Mouse (Mus musculus) mouse embryonic stem cell (cell line): ENCODE results near the gene Krt80.

Experiments used
- in situ Hi-C, 2 experiments: fragments of 300-500 bp; cut with MboI; formaldehyde crosslinking; loops; 1 replicate in 1 of 2; 3 replicates in 1 of 2; pipeline ENCODE4 v1.14.3; 2019 to 2020; ENCODE audit warnings: low sequenced_read_pairs in 2 of 2, low pct_unique_long_range_greater_than_20kb in 1 of 2, mixed read lengths in 1 of 2; ENCODE audit not compliant: unreplicated experiment in 1 of 2

Krt80 gene

DNA sequence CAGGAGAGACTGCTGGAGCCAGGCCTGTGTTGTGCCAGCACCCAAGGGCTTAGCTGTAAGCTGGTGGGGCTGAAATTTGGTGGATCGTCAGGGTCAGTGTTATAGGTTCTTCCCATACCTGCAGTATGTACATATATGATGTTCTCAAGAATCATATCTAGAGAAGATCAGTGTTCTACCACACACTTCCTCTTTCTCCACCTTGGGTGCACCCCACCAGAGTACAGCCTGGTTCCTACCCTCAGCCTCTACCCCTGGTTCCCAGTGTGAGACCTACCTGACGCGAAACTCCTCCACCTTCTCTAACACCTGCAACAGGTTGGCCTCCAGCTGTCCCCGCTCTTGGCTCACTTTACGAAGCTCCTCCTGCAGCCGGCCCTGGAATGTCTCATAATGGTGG, 6.0 kb downstream of the Krt80 start:
- in situ Hi-C loops, result no loop called here

DNA sequence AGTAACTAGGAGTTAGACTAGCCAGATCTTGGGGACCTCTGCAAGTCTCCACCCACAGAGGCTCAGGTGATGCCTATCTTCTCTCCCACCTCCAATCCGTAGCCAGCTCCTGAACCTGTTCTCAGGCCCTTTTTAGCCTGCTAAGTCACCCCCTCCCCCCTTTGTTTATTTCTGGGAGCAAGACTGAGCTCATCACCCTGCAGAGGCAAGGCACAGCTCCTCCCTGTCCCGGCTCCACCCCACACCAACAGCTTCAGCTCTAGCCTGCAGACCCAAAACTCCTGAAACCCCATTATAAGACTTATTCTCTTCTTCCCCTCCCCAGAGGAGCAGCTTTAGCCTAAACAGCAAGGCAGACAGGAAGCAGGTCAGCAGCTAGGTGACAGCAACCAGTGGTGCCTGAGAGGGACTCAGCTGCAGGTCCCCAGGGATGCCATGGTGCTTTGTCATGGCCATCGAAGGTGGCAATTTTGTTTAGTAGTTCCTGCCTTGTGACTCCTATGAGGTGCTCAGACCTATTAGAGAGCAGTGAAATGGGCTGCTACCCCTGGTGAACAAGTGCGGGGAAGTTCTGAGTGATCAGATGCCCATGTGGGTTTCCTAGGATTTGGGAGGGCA, 7.5 kb downstream of the Krt80 start:
- in situ Hi-C loops, result no loop called here

DNA sequence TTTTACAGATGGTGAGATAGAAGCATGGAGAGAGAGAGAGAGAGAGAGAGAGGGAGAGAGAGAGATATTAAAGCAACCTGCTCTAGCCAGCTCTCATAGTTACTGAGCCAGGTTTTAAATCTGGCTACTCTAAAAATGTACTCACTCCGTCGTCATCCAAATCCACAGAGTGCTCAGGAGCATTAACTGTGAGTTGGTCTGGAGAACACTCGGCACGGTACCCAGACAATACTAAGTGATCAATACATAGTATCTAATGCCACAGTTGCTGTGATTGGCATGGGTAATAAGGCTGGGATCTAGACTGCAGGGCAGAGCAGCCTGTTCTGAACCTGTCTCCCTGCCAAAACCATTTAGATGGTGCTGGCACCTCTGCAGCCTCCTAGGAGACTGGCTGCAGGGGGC, 14.6 kb downstream of the Krt80 start:
- in situ Hi-C loops, result no loop called here

DNA sequence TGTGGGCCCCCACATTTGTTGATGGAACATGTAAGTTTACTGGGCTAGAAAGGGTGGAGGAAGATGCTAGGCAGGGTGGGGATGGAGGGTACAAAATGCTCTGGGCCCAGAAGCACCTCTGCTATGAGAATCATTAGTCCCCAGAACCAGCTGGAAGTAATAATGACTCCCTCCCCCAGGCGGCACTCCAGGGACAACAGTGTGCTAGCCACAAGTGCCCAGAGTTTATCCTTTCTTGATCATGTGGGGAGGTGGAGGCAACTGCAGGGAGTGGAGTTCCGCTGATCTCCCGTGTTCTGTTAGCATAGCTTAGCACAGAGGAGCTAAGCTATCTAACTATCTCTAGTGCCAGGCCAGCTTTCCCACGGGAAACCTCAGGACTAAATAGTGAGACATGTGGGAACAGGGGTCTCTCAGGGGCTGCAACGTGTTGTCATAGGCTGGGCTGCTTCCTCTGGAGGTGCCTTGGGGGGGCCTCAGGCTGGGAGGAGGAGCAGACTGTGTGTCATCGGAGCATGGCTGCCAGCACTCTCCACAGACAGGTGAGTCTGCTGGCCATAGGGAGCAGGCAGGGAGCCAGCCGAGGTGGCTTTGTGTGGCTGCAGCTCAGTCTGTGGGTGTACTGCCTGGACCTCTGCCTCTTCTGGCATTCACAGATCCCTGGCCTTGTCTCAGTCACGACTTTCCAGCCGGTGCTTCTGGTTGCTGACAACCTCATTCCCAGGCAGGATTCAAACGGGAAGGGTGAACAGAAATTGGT, 17.1 kb downstream of the Krt80 start:
- in situ Hi-C loops, result no loop called here

DNA sequence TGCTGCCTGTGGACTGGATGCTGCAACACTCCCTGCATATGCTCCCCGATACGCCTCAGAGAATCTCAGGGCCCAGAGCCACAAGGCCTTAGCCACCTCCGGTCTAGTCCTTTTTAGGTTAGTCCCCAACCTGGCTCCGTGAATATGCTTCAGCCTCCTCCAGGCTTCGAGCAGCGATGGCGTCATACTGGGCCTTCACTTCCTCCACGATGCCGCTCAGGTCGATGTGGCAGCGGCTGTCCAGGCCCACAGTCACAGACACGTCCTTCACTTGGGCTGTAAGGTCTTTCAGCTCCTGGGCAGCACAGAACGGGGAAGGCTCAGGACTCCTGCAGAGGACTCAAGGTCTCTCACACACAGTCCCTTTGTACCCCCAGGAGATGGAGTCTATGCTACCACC, 17.9 kb downstream of the Krt80 start:
- in situ Hi-C loops, result no loop called here

DNA sequence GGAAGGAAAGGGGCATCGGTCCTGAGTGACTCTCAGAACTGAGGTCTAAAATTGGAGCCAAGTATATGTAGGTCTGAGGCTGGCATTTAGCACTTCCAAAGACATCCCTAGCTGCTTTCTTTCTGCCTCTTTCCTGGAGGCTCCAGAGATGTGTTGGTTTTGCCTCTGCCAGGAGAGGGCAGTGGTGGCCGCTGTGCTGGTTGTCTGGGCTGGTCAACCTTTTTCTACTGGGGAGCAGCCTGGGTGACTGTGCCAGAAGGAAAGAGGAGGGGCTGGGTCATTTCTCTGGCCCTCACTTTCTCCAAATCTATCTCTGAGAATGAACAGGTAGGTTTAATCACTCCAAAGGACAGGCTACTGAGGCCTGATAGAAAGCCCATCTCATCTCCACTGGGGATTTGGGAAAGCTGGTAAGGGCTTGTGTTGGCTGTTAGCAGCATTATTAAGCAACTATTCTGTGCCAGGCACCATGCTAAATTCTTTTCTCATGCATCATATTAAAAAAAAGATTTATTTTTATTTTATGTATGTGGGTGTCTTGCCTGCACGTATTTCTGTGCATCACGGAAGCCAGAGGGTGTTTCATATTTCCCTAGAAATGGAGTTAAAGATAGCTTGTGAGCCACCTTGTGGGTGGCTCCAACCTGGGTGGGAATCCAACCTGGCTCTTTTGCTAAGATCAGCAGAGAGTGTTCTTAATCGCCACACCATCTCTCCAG, 28.0 kb downstream of the Krt80 start:
- in situ Hi-C loops, result loop anchor here in 1 of 2 experiments (25.0 kb wide), 1 partner anchor 720 kb away; the partner anchor contains the start of gene Eif4b

DNA sequence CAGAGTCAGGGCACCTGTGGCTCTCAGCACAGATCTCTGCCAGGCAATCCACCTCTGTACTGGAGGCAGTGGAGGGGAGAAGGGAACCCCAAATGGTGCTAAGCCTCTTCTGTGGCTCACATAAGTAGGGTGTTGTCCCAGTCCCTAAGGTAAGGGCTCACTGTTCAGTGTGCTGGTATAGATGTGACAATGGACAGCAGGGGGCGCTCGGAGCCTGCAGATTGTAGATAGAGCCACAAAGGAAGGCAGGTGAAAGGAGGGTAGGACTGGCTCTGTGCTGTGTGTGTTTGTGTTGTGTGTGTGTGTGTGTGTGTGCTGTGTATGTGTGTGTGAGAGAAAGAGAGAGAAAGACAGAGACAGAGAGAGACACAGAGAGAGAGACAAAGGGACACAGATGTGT, 30.4 kb downstream of the Krt80 start:
- in situ Hi-C loops, result loop anchor here (5.0 to 25.0 kb wide), 5 partner anchors 425 to 725 kb away; partner anchors contain the start of gene Eif4b (in 1 of the 2)

DNA sequence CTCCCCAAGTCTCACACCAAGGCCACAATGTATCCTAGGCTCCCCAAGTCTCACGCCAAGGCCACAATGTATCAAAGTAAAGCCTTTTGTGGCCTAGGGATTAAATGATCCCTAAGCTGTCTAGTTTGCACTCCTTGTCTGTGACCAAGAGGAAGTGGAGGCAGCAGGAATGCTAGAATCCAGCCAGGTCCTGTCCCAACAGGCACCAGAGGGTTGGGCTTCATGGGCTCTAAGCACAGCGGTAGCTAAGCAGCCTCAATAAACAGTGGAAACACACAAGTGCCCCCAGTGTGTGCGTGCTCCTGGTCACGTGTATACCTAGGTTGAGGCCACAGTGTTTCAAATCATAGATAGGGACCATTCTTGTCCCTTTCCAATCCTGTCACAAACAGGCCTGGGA, 31.6 kb downstream of the Krt80 start:
- in situ Hi-C loops, result loop anchor here (5.0 to 25.0 kb wide), 5 partner anchors 426 to 726 kb away; partner anchors contain the start of gene Eif4b (in 1 of the 2)

DNA sequence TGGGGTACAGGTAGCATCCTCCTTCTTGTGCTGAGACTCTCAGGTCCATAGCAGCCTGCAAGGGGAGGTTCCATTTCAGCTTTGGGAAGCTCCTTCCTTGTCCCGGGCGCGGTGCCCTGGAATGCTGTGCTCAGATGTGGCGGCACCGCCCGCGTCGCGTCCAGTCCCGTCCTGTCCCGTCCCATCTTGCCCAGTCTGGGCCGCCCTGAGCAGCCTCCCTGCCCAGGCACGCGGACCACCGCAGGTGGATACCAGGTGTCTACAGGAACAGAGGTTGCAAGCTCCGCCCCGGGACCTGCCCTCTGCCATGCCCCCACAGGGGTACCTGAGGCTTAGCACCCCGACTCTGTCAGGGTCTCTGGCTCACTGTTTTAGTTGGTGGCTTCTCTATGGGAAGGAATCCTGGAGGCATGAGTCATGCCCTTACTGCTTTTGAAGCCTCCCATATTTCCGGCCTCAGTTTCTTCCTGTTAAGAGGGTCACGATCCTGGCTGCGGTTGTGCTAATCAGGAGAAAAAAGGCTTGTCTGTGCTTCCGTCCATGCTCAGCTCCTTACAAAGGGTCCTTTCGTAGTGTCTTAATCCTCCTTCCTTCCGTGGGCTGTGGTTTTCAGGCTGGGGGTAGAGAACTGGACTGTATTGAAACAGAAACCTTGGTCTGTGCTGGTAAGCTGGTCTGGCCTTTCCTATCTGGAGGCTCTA, 33.3 kb downstream of the Krt80 start:
- in situ Hi-C loops, result loop anchor here (5.0 to 25.0 kb wide), 5 partner anchors 428 to 728 kb away; partner anchors contain the start of gene Eif4b (in 1 of the 2)

DNA sequence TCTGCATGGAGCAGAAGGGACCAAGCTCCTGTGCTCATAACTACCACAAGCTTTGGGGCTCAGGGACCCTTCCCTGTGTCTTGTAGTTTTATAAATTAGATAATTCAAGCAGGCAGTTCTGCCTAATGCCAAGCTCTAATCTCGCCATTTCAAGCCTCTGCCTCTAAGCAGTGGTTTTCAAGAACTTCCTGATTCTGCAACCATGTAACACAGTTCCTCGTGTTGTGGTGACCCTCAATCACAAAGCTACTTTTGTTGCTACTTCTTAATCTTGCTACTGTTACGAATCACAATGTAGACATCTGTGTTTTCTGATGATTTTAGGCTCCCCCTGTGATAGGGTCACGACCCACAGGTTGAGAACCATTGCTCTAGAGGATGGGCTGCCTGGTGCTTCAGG, 36.3 kb downstream of the Krt80 start:
- in situ Hi-C loops, result loop anchor here (10.0 to 25.0 kb wide), 4 partner anchors 431 to 731 kb away; partner anchors contain the start of gene Eif4b (in 1 of the 2)

DNA sequence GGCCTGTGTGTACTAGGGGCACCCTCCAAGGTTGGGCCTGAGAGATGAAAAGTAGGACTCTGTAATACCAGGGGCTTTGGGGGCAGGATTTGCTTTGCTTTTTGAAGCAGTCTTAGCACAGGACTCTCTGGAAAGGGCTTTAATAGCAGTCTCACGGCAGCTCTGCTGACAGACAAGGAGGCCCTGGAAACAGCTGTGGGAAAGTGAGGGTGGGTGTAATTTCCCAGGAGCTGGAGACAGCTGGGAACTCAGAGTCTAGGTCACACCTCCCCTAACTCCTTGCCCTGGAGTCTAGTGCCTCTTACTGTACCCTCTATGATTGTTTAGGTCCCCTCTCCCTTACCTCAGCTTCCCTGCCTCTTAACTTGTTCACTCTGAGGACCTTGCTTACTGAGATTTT, 36.8 kb downstream of the Krt80 start:
- in situ Hi-C loops, result loop anchor here (10.0 to 25.0 kb wide), 4 partner anchors 432 to 732 kb away; partner anchors contain the start of gene Eif4b (in 1 of the 2)

DNA sequence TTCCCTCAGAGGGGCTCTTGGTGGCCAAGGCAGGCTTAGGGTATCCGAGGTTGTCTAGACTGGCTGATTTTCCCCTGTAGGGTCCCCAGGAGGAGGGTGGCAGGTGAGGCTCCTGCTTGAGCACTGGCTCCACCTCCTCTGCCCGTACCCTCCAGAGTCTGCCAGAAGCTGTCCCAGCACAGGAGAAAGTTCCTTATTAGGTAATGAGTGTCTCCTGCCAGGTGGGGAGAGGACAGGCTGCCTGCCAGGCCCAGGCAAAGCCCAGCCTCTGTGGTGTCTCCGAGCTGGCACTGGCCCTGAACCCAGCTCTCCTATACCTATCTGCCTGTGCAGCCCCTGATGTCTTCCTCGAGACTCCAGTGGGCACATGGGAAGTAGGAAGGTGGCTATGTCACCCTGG, 37.6 kb downstream of the Krt80 start:
- in situ Hi-C loops, result loop anchor here (10.0 to 25.0 kb wide), 4 partner anchors 432 to 732 kb away; partner anchors contain the start of gene Eif4b (in 1 of the 2)

DNA sequence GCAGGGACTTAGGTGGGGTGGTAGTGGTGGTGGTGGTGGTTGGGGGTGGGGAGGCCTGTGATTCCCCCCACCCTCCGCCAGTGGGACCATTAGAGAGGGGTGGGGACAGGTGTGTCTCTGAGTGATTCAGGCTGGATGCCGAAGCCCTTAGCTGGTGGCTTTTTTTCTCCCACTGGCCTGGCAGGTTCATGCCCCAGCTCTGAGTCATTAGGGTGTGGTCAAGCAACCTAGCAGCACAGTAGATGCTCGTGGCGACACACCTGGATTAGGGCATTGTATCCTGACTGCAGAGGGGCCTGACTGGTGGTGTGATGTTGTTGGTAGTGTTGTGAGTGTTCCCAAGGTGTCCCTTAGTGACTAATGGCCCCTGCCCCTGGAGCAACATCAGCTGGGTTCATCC, 38.9 kb downstream of the Krt80 start:
- in situ Hi-C loops, result loop anchor here (10.0 to 25.0 kb wide), 4 partner anchors 434 to 734 kb away; partner anchors contain the start of gene Eif4b (in 1 of the 2)

DNA sequence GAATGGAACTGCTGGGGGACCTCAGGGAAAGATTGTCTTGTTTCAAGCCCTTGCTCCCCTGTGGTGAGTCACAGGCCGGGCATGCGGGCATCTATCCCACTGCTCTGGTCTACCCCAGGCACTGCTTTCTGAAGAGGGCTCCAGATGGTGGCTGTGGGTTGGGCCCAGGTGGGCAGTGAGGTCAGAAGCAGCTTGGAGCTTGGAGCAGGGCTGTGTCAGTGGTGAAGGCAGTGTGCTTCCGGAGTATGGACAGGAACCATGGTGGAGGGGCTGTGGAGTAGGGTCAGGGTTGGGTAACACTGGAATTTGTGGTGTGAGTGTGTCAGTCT, 40.4 kb downstream of the Krt80 start:
- in situ Hi-C loops, result loop anchor here in 1 of 2 experiments (25.0 kb wide), 1 partner anchor 733 kb away; the partner anchor contains the start of gene Eif4b

DNA sequence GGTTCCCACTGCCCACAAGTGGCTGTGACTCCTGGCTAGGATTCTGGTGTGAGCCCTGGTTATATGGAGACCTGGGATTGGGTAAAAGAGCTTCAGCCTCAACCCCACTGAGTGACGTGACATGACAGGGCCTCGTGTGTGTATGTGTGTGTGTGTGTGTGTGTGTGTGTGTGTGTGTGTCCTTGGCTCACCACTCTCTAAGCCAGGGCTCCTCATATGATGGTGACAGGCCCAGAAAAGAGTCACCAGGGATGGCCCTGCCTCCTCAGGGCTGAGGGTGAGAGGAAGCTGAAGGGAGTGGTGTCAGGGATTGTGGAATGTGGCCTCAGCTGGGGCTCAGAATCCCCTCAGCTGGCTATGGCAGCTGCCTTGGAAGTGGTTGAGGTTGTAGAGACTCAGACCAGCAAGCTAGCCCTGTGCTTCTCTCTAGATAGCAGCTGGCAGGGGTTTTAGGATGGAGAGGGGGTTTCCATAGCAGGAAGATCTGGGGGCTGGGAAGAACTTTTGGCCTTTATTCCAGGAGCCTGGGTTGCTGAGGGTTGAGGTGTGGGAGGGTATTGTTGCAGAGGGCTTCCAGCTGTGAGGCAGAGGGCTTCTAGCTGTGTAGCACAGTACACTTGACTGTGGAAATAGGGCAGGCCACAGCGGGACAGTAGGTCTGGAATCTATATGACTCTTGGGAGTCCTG, 40.9 kb downstream of the Krt80 start:
- in situ Hi-C loops, result loop anchor here in 1 of 2 experiments (25.0 kb wide), 1 partner anchor 733 kb away; the partner anchor contains the start of gene Eif4b

DNA sequence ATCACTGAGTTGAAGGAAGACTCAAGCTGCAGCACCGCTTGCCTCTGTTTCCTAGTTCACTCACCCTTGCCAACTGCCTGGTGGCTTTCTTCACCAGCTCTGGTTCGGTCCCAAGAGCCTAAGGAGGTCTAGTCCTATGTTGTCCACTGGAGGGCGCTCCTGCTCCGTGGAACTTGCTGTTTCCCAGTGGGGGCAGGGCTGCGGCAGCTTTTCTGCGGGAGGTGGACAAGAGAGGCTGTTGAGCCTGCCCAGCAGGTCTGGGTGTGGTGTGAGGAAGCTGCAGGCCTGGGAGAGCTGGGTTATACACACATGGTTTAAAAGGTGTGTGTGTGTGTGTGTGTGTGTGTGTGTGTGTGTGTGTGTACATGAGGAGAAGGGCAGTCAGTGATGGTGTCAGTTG, 42.7 kb downstream of the Krt80 start:
- in situ Hi-C loops, result loop anchor here in 1 of 2 experiments (25.0 kb wide), 1 partner anchor 735 kb away; the partner anchor contains the start of gene Eif4b

DNA sequence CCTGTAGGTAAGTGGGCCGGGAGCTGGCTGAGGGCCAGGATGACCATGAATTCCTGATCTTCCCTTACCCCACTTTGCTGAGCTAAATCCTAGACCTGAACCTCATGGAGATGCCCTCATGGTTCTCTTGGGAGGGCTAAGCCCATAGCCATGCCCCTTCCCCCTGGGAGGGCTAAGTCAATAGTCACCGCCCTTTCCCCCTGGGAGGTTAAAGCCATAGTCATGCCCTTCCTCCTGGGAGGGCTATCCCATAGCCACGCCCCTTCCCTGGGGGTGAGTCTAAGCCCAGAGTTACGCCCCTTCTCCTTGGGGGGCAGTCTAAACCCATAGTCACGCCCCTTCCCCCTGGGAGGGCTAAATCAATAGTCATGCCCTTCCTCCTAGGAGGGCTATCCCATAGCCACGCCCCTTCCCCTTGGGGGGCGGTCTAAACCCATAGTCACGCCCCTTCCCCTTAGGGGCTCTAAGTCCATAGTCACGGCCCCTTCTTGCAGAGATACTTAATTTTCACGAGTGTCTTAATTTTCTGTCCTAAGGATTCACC, 43.9 kb downstream of the Krt80 start:
- in situ Hi-C loops, result loop anchor here in 1 of 2 experiments (25.0 kb wide), 1 partner anchor 736 kb away; the partner anchor contains the start of gene Eif4b
